Mouse (Mus musculus): ENCODE measurements at regions not wholly inside any gene's neighbourhood (a gene's known extent, or its start where the extent isn't known, plus 50 kb on each side); places are given as distances from the start of the nearest gene placed in this dataset.

GRCm38 (mm10) chr1:193554731-193555130, 184.6 kb upstream of the Camk1g start:
- TF ChIP-seq GATA1 (IDR thresholded peaks at IDR 0.05; ENCODE audit: low read length) (no peak), TAL1 (IDR thresholded peaks at IDR 0.05; ENCODE audit: low read length) (no peak)
- no peaks in the 10 kb centered on the region for H3K36me3 ChIP-seq (ENCODE audit: control insufficient read depth)
- H3K9me3 ChIP-seq (ENCODE audit: control insufficient read depth, low read length): no peaks in the 10 kb centered on the region
- no peaks in the 10 kb centered on the region for H3K4me1 ChIP-seq (ENCODE audit: control insufficient read depth)
- no peak overlapping the region for H3K4me3 ChIP-seq (replicated peaks)
- no peaks in the 10 kb centered on the region for H3K27me3 ChIP-seq (ENCODE audit: control insufficient read depth)

GRCm38 (mm10) chr1:193552348-193552747, 182.2 kb upstream of the Camk1g start:
- H3K36me3 ChIP-seq (ENCODE audit: control insufficient read depth): no peaks in the 10 kb centered on the region
- H3K4me3 ChIP-seq (replicated peaks): no peak overlapping the region
- no peaks in the 10 kb centered on the region for H3K27me3 ChIP-seq (ENCODE audit: control insufficient read depth)
- no peaks in the 10 kb centered on the region for H3K4me1 ChIP-seq (ENCODE audit: control insufficient read depth)
- TF ChIP-seq TAL1 (IDR thresholded peaks at IDR 0.05; ENCODE audit: low read length): no peak
- H3K9me3 ChIP-seq (ENCODE audit: control insufficient read depth, low read length): no peaks in the 10 kb centered on the region

GRCm38 (mm10) chr1:193551340-193551739, 181.2 kb upstream of the Camk1g start:
- Histone ChIP-seq H3K9me3 (ENCODE audit: control insufficient read depth, low read length) (no peaks in the 10 kb centered on the region), H3K27me3 (ENCODE audit: control insufficient read depth) (no peaks in the 10 kb centered on the region)
- TF ChIP-seq GATA1 (IDR thresholded peaks at IDR 0.05; ENCODE audit: low read length): no peak
- no peak for TF ChIP-seq TAL1 (IDR thresholded peaks at IDR 0.05; ENCODE audit: low read length)

GRCm38 (mm10) chr1:193550761-193551160, 180.7 kb upstream of the Camk1g start:
- Histone ChIP-seq H3K4me3 (replicated peaks) (no peak overlapping the region), H3K36me3 (ENCODE audit: control insufficient read depth) (no peaks in the 10 kb centered on the region), H3K4me1 (ENCODE audit: control insufficient read depth) (no peaks in the 10 kb centered on the region), H3K9me3 (ENCODE audit: control insufficient read depth, low read length) (no peaks in the 10 kb centered on the region), H3K27me3 (ENCODE audit: control insufficient read depth) (no peaks in the 10 kb centered on the region)
- no peak for TF ChIP-seq TAL1 (IDR thresholded peaks at IDR 0.05; ENCODE audit: low read length)
- TF ChIP-seq GATA1 (IDR thresholded peaks at IDR 0.05; ENCODE audit: low read length): no peak

More at GRCm38 (mm10) chr1:193551340-193551739, 181.2 kb upstream of the Camk1g start:
- Histone ChIP-seq H3K4me1 (ENCODE audit: control insufficient read depth) (no peaks in the 10 kb centered on the region), H3K4me3 (replicated peaks) (no peak overlapping the region), H3K36me3 (ENCODE audit: control insufficient read depth) (no peaks in the 10 kb centered on the region)

- Histone ChIP-seq H3K4me1 (ENCODE audit: control insufficient read depth) (no peaks in the 10 kb centered on the region), H3K4me3 (replicated peaks) (no peak overlapping the region), H3K36me3 (ENCODE audit: control insufficient read depth) (no peaks in the 10 kb centered on the region), H3K9me3 (ENCODE audit: control insufficient read depth, low read length) (no peaks in the 10 kb centered on the region), H3K27me3 (ENCODE audit: control insufficient read depth) (no peaks in the 10 kb centered on the region)
- TF ChIP-seq TAL1 (IDR thresholded peaks at IDR 0.05; ENCODE audit: low read length) (no peak), GATA1 (IDR thresholded peaks at IDR 0.05; ENCODE audit: low read length) (no peak)
These were observed 177.3 kb upstream of the Camk1g start for GRCm38 (mm10) chr1:193547356-193547755.

- Histone ChIP-seq H3K27me3 (ENCODE audit: control insufficient read depth) (no peaks in the 10 kb centered on the region), H3K4me1 (ENCODE audit: control insufficient read depth) (no peaks in the 10 kb centered on the region), H3K36me3 (ENCODE audit: control insufficient read depth) (no peaks in the 10 kb centered on the region), H3K9me3 (ENCODE audit: control insufficient read depth, low read length) (no peaks in the 10 kb centered on the region), H3K4me3 (replicated peaks) (no peak overlapping the region)
- TF ChIP-seq GATA1 (IDR thresholded peaks at IDR 0.05; ENCODE audit: low read length) (no peak), TAL1 (IDR thresholded peaks at IDR 0.05; ENCODE audit: low read length) (no peak)
These were observed 175.9 kb upstream of the Camk1g start for GRCm38 (mm10) chr1:193546044-193546432.

GRCm38 (mm10) chr1:193545406-193546043, 175.4 kb upstream of the Camk1g start:
- TF ChIP-seq TAL1 (IDR thresholded peaks at IDR 0.05; ENCODE audit: low read length) (no peak), GATA1 (IDR thresholded peaks at IDR 0.05; ENCODE audit: low read length) (no peak)
- H3K36me3 ChIP-seq (ENCODE audit: control insufficient read depth): no peaks in the 10 kb centered on the region
- no peaks in the 10 kb centered on the region for H3K4me1 ChIP-seq (ENCODE audit: control insufficient read depth)
- H3K4me3 ChIP-seq (replicated peaks): no peak overlapping the region
- no peaks in the 10 kb centered on the region for H3K9me3 ChIP-seq (ENCODE audit: control insufficient read depth, low read length)
- no peaks in the 10 kb centered on the region for H3K27me3 ChIP-seq (ENCODE audit: control insufficient read depth)

GRCm38 (mm10) chr1:193544804-193545203, 174.7 kb upstream of the Camk1g start:
- TF ChIP-seq GATA1 (IDR thresholded peaks at IDR 0.05; ENCODE audit: low read length) (no peak), TAL1 (IDR thresholded peaks at IDR 0.05; ENCODE audit: low read length) (no peak)
- H3K27me3 ChIP-seq (ENCODE audit: control insufficient read depth): no peaks in the 10 kb centered on the region
- no peaks in the 10 kb centered on the region for H3K36me3 ChIP-seq (ENCODE audit: control insufficient read depth)
- no peak overlapping the region for H3K4me3 ChIP-seq (replicated peaks)
- H3K9me3 ChIP-seq (ENCODE audit: control insufficient read depth, low read length): no peaks in the 10 kb centered on the region
- H3K4me1 ChIP-seq (ENCODE audit: control insufficient read depth): no peaks in the 10 kb centered on the region

- H3K4me3 ChIP-seq (replicated peaks): no peak overlapping the region
- H3K27me3 ChIP-seq (ENCODE audit: control insufficient read depth): no peaks in the 10 kb centered on the region
- no peaks in the 10 kb centered on the region for H3K36me3 ChIP-seq (ENCODE audit: control insufficient read depth)
- no peak for TF ChIP-seq TAL1 (IDR thresholded peaks at IDR 0.05; ENCODE audit: low read length)
- TF ChIP-seq GATA1 (IDR thresholded peaks at IDR 0.05; ENCODE audit: low read length): no peak
- no peaks in the 10 kb centered on the region for H3K9me3 ChIP-seq (ENCODE audit: control insufficient read depth, low read length)
- no peaks in the 10 kb centered on the region for H3K4me1 ChIP-seq (ENCODE audit: control insufficient read depth)
These were observed 173.7 kb upstream of the Camk1g start for GRCm38 (mm10) chr1:193543834-193544233.

- no peak for TF ChIP-seq TAL1 (IDR thresholded peaks at IDR 0.05; ENCODE audit: low read length)
- no peak for TF ChIP-seq GATA1 (IDR thresholded peaks at IDR 0.05; ENCODE audit: low read length)
- Histone ChIP-seq H3K9me3 (ENCODE audit: control insufficient read depth, low read length) (no peaks in the 10 kb centered on the region), H3K27me3 (ENCODE audit: control insufficient read depth) (no peaks in the 10 kb centered on the region), H3K36me3 (ENCODE audit: control insufficient read depth) (no peaks in the 10 kb centered on the region), H3K4me3 (replicated peaks) (no peak overlapping the region), H3K4me1 (ENCODE audit: control insufficient read depth) (no peaks in the 10 kb centered on the region)
These were observed 173.2 kb upstream of the Camk1g start for GRCm38 (mm10) chr1:193543284-193543683.
